Mouse (Mus musculus): ENCODE measurements at regions not wholly inside any gene's neighbourhood (a gene's known extent, or its start where the extent isn't known, plus 50 kb on each side); places are given as distances from the start of the nearest gene placed in this dataset.

GRCm38 (mm10) chr3:41366264-41366663, 189.3 kb upstream of the Jade1 start:
- no peak for DNase-seq (ENCODE audit: low spot score in 2 of 2)

GRCm38 (mm10) chr3:41365145-41365830, 190.2 kb upstream of the Jade1 start:
- no peak for DNase-seq (ENCODE audit: low spot score in 2 of 2)

- no peak for DNase-seq (ENCODE audit: low spot score in 2 of 2)
Measured at GRCm38 (mm10) chr3:41363947-41364346, 191.6 kb upstream of the Jade1 start.

- no peak for DNase-seq (ENCODE audit: low spot score in 2 of 2)
Measured at GRCm38 (mm10) chr3:41360231-41360630, 195.3 kb upstream of the Jade1 start.

GRCm38 (mm10) chr3:41359458-41359857, 196.1 kb upstream of the Jade1 start:
- DNase-seq (ENCODE audit: low spot score in 2 of 2) = no peak

- no peak for DNase-seq (ENCODE audit: low spot score in 2 of 2)
Measured at GRCm38 (mm10) chr3:41353021-41353420, 202.5 kb upstream of the Jade1 start.

GRCm38 (mm10) chr3:41351786-41352185, 203.7 kb upstream of the Jade1 start:
- DNase-seq (ENCODE audit: low spot score in 2 of 2) = no peak

- DNase-seq (ENCODE audit: low spot score in 2 of 2) = no peak
Measured at GRCm38 (mm10) chr3:41351091-41351685, 204.3 kb upstream of the Jade1 start.

GRCm38 (mm10) chr3:41350331-41350730, 205.2 kb upstream of the Jade1 start:
- no peak for DNase-seq (ENCODE audit: low spot score in 2 of 2)

- DNase-seq (ENCODE audit: low spot score in 2 of 2) = peak in 1 of 2 experiments; percentile 17
Measured at GRCm38 (mm10) chr3:41348795-41349194, 206.7 kb upstream of the Jade1 start.

GRCm38 (mm10) chr3:41346863-41347262, 208.7 kb upstream of the Jade1 start:
- DNase-seq (ENCODE audit: low spot score in 2 of 2) = no peak

- no peak for DNase-seq (ENCODE audit: low spot score in 2 of 2)
Measured at GRCm38 (mm10) chr3:41343431-41343830, 212.1 kb upstream of the Jade1 start.

- DNase-seq (ENCODE audit: low spot score in 2 of 2) = no peak
Measured at GRCm38 (mm10) chr3:41332481-41332880, 223.1 kb upstream of the Jade1 start.

GRCm38 (mm10) chr3:41330356-41330755, 225.2 kb upstream of the Jade1 start:
- no peak for DNase-seq (ENCODE audit: low spot score in 2 of 2)

- DNase-seq (ENCODE audit: low spot score in 2 of 2) = no peak
Measured at GRCm38 (mm10) chr3:41328828-41329227, 226.7 kb upstream of the Jade1 start.

- DNase-seq (ENCODE audit: low spot score in 2 of 2) = no peak
Measured at GRCm38 (mm10) chr3:41326211-41327104, 229.1 kb upstream of the Jade1 start.

GRCm38 (mm10) chr3:41321808-41322207, 233.7 kb upstream of the Jade1 start:
- DNase-seq (ENCODE audit: low spot score in 2 of 2) = no peak

GRCm38 (mm10) chr3:41319214-41319856, 236.2 kb upstream of the Jade1 start:
- no peak for DNase-seq (ENCODE audit: low spot score in 2 of 2)

GRCm38 (mm10) chr3:41318232-41319131, 235.6 kb upstream of the Pgrmc2 start:
- DNase-seq (ENCODE audit: low spot score in 2 of 2) = no peak

- DNase-seq (ENCODE audit: low spot score in 2 of 2) = no peak
Measured at GRCm38 (mm10) chr3:41317170-41317569, 234.3 kb upstream of the Pgrmc2 start.

- DNase-seq (ENCODE audit: low spot score in 2 of 2) = no peak
Measured at GRCm38 (mm10) chr3:41312492-41312891, 229.6 kb upstream of the Pgrmc2 start.

Data from frontal cortex, postnatal 10 days (tissue).